Mouse (Mus musculus) liver, embryonic 14.5 days (tissue): ENCODE measurements around the gene Olfr1020. TPM values are rescaled to one million over a fixed set of nuclear protein-coding genes. Genes with fewer than 3 reads are reported as not detected.

Experiments
- ATAC-seq: fragments of 200-750 bp; cut with Nextera tagmentation; 2 replicates; pipeline ENCODE4 v1.8.0; 2017; ENCODE audit warnings: moderate number of reproducible peaks, mild to moderate bottlenecking, moderate library complexity; ENCODE audit not compliant: insufficient read depth
- DNase-seq, 3 experiments: peaks; one replicate each; pipeline ENCODE4 v3.0.0-alpha.2; 2012 to 2013; ENCODE audit warnings: low read depth in 3 of 3, low spot score in 3 of 3
- H3K27ac ChIP-seq: fragments of 300-500 bp; sonication (generic); 2 replicates; pipeline ENCODE4 v1.5.1; 2014; ENCODE audit warnings: moderate library complexity, mild to moderate bottlenecking, control low read depth, inconsistent platforms
- H3K27me3 ChIP-seq: fragments of 300-500 bp; sonication (generic); 2 replicates; pipeline ENCODE4 v1.6.1; 2014; ENCODE audit warnings: mild to moderate bottlenecking, low read length, moderate library complexity; ENCODE audit not compliant: control insufficient read depth, insufficient read depth
- H3K36me3 ChIP-seq: fragments of 300-500 bp; sonication (generic); replicated peaks from 2 replicates; pipeline ENCODE4 v1.6.1; 2014; ENCODE audit warnings: low read depth; ENCODE audit not compliant: control insufficient read depth, insufficient read depth
- H3K4me1 ChIP-seq, 2 experiments: fragments of 200-500 bp in 1 of 2; fragments of 300-500 bp in 1 of 2; sonication (generic) in 1 of 2; replicated peaks; 2 replicates each; pipeline ENCODE4 v1.6.1; 2012 to 2014; ENCODE audit warnings: antibody characterized with exemption in 1 of 2, inconsistent platforms in 1 of 2, low read length in 1 of 2; ENCODE audit not compliant: control insufficient read depth in 2 of 2, insufficient read depth in 2 of 2
- H3K4me2 ChIP-seq: fragments of 300-500 bp; sonication (generic); 2 replicates; pipeline ENCODE4 v1.6.1; 2014; ENCODE audit warnings: low read depth, mild to moderate bottlenecking, control low read depth, moderate library complexity
- H3K4me3 ChIP-seq, 2 experiments: fragments of 200-500 bp in 1 of 2; fragments of 300-500 bp in 1 of 2; sonication (generic) in 1 of 2; 2 replicates each; pipeline ENCODE4 v1.5.1; 2012 to 2014; ENCODE audit warnings: low read depth in 2 of 2, low read length in 2 of 2, mild to moderate bottlenecking in 2 of 2, control low read depth in 1 of 2, inconsistent platforms in 1 of 2, moderate library complexity in 1 of 2; ENCODE audit not compliant: insufficient read depth in 1 of 2
- H3K9ac ChIP-seq: fragments of 300-500 bp; sonication (generic); replicated peaks from 2 replicates; pipeline ENCODE4 v1.6.1; 2014; ENCODE audit warnings: mild to moderate bottlenecking, control low read depth, moderate library complexity
- H3K9me3 ChIP-seq: fragments of 300-500 bp; sonication (generic); 2 replicates; pipeline ENCODE4 v1.6.1; 2016; ENCODE audit warnings: low read length, mixed read lengths; ENCODE audit not compliant: control insufficient read depth
- CTCF ChIP-seq: IDR thresholded peaks from 2 replicates; pipeline ENCODE4 v1.5.1; 2016; ENCODE audit warnings: antibody characterized with exemption, low read depth, control low read depth
- EP300 ChIP-seq: IDR thresholded peaks from 2 replicates; pipeline ENCODE4 v1.6.1; 2016; ENCODE audit warnings: antibody characterized with exemption, low read depth
- WGBS: fragments of 180-500 bp; shearing (Covaris S2); extraction: QIAGEN DNeasy Blood & Tissue Kit; methylation state at CpG from one replicate; pipeline ENCODE4 v1.1.7; 2014; ENCODE audit not compliant: insufficient replicate concordance; 5-methylcytosine and 5-hydroxymethylcytosine counted together
- polyA plus RNA-seq, 2 experiments: library from polyadenylated mRNA; depleted of rRNA in 1 of 2; stranded (reverse) in 1 of 2; unstranded in 1 of 2; fragments of >200 nt; fragmentation: Nextera tagmentation in 1 of 2; extraction: Ambion mirVana in 1 of 2; gene quantifications; 2 replicates each; pipeline versions ENCODE4 v1.2.1 to v1.2.3; 2012 to 2014

The Olfr1020 gene
- not detected in 2 replicates for polyA plus RNA-seq (2012; rRNA removed)
- polyA plus RNA-seq (2014; fragmentation: Nextera tagmentation; extraction: Ambion mirVana), result not detected in 2 replicates

GRCm38 (mm10) chr2:85846730-85847129 lies at the start of gene Olfr1020:
Olfr1020 (plus strand) TSS chr2:85847030.
- 63% methylated on average over 1 of the region's 1 CpGs for WGBS
- H3K27ac ChIP-seq, result no peak within 1 kb of the TSS
- TF ChIP-seq CTCF, result no peak
- no peak for TF ChIP-seq EP300

GRCm38 (mm10) chr2:85802444-85802843 lies 44.4 kb upstream of the Olfr1020 start, which contains the start of gene Olfr1016:
Olfr1016 (minus strand) TSS chr2:85802544.
- H3K4me1 ChIP-seq, result no peaks in the 10 kb centered on the region
- no peak for DNase-seq
- 61% methylated on average over 2 of the region's 2 CpGs for WGBS
- no peak within 1 kb of the TSS for H3K27ac ChIP-seq
- no peak within 1 kb of the TSS for H3K4me2 ChIP-seq
- H3K9me3 ChIP-seq, result no peaks in the 10 kb centered on the region
- no peaks in the 10 kb centered on the region for H3K27me3 ChIP-seq
- TF ChIP-seq EP300, result no peak
- no peak for TF ChIP-seq CTCF
- ATAC-seq, result no peak
- H3K36me3 ChIP-seq, result no peaks in the 10 kb centered on the region
- H3K9ac ChIP-seq, result no peak within 1 kb of the TSS
- H3K4me3 ChIP-seq, result no peak within 1 kb of the TSS

More at GRCm38 (mm10) chr2:85846730-85847129, at the start of gene Olfr1020:
- Histone ChIP-seq H3K36me3 (no peaks in the 10 kb centered on the region), H3K4me1 (no peaks in the 10 kb centered on the region), H3K4me2 (no peak within 1 kb of the TSS), H3K9ac (no peak within 1 kb of the TSS), H3K27me3 (no peaks in the 10 kb centered on the region), H3K4me3 (no peak within 1 kb of the TSS), H3K9me3 (no peaks in the 10 kb centered on the region)
- ATAC-seq (no peak), DNase-seq (no peak)

- H3K36me3 ChIP-seq, result no peaks in the 10 kb centered on the region
- H3K4me3 ChIP-seq, result no peak overlapping the region
- H3K9ac ChIP-seq, result no peak overlapping the region
- DNase-seq (no peak), ATAC-seq (no peak)
- WGBS, result 68% methylated on average over 4 of the region's 4 CpGs
- no peak for TF ChIP-seq CTCF
- TF ChIP-seq EP300, result no peak
- H3K9me3 ChIP-seq, result no peaks in the 10 kb centered on the region
- H3K4me2 ChIP-seq, result no peak overlapping the region
- H3K4me1 ChIP-seq, result no peaks in the 10 kb centered on the region
- H3K27me3 ChIP-seq, result no peaks in the 10 kb centered on the region
- no peak overlapping the region for H3K27ac ChIP-seq
Observed at GRCm38 (mm10) chr2:85804501-85804900, 42.3 kb upstream of the Olfr1020 start.

- H3K36me3 ChIP-seq, result no peaks in the 10 kb centered on the region
- H3K4me2 ChIP-seq, result no peak within 1 kb of the TSS
- no peaks in the 10 kb centered on the region for H3K27me3 ChIP-seq
- no peak within 1 kb of the TSS for H3K9ac ChIP-seq
- no peaks in the 10 kb centered on the region for H3K9me3 ChIP-seq
- no peak within 1 kb of the TSS for H3K27ac ChIP-seq
- TF ChIP-seq EP300 (no peak), CTCF (no peak)
- H3K4me1 ChIP-seq, result no peaks in the 10 kb centered on the region
- H3K4me3 ChIP-seq, result no peak within 1 kb of the TSS
- DNase-seq, result no peak
- no peak for ATAC-seq
Observed at GRCm38 (mm10) chr2:85818179-85818578, 28.7 kb upstream of the Olfr1020 start, which contains the start of gene Olfr1018. Olfr1018 (plus strand) TSS chr2:85818479.

- Histone ChIP-seq H3K27ac (no peak within 1 kb of the TSS), H3K4me1 (no peaks in the 10 kb centered on the region), H3K4me2 (no peak within 1 kb of the TSS), H3K36me3 (no peaks in the 10 kb centered on the region), H3K4me3 (no peak within 1 kb of the TSS), H3K9ac (no peak within 1 kb of the TSS), H3K9me3 (no peaks in the 10 kb centered on the region), H3K27me3 (no peaks in the 10 kb centered on the region)
- TF ChIP-seq CTCF (no peak), EP300 (no peak)
- no peak for DNase-seq
- no peak for ATAC-seq
Observed at GRCm38 (mm10) chr2:85845383-85845782, 1.4 kb upstream of the Olfr1020 start, which contains the start of gene Olfr1019. Olfr1019 (minus strand) TSS chr2:85845483.
